Comparison of ENCODE assay signal across 19 mouse cellular contexts in the genomic region with DNA sequence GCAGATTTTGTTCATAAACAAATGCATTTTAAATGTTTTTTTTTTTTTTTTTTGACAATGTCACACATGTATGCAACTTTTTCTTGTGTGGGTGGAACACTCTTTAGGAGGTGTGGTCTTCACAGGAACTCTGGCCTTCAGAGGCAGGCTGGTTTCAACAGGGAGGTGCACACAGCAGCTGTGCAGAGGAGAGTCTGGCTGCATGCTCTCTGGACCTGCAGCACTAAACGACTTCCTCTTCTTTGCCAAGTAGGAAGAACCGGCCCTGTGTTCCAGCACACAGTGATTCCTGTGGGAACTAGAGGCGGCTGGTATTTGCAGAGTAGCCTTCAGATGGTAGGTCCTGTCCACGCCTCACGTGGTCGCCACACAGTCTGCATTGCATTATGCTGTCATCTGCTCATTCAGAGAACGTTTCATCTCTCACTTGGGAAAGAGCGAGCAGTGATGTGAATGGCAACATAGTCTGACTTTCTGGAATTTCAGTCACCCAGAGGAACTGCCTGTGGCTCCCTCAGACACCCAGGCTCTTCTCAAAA.
A peak's percentile ranks its signal among the peaks of the same experiment; 100 is the strongest.
DNase-seq lines count a peak whose midpoint lies in the region; ATAC-seq and TF ChIP-seq lines count a peak whose summit lies in the region.
"Had no signal": no experiment of that assay in that cellular context is flagged by ENCODE, and none has a peak within 500 bp of the region (broad histone marks: within the 10 kb centered on the region; RNA-seq: fewer than 3 reads in every experiment).

No protein-coding gene starts in this region.

- 25% methylated on average over 8 of the region's 8 CpGs for WGBS in heart, embryonic 11.5 days (ENCODE audit: insufficient replicate concordance)
- whole genome bisulfite sequencing in liver, postnatal 0 days (ENCODE audit: insufficient replicate concordance), result 49% methylated on average over 8 of the region's 8 CpGs

- no peak for DNase-seq in heart, postnatal 36 days
- no peak for DNase-seq in layer of hippocampus, adult 2 months (ENCODE audit: low spot score in 2 of 2)
- no peak for DNase-seq in layer of hippocampus, adult 8-10 months (ENCODE audit: low spot score in 2 of 2)
- peak; percentile 5 for DNase-seq in NIH3T3 (ENCODE audit: low read depth)
- DNase-seq in left cerebral cortex, postnatal 25 days (ENCODE audit: low spot score in 2 of 2), result no peak
- no peak for DNase-seq in liver, postnatal 0 days
- DNase-seq: cerebellum, adult 8-10 months; kidney, adult 8-10 months; kidney, postnatal 14 days; midbrain, embryonic 14.5 days; right cerebral cortex, adult 18-20 months had no signal

- H3K4me3 ChIP-seq in heart, embryonic 11.5 days (ENCODE audit: low read depth, low read length), result no peak overlapping the region
- H3K4me3 ChIP-seq in layer of hippocampus, adult 2 months, result no peak overlapping the region
- H3K4me3 ChIP-seq in liver, postnatal 0 days (ENCODE audit: low read depth, low read length), result no peak overlapping the region
- H3K4me3 ChIP-seq: erythroblast, embryonic 14.5 days; forebrain, embryonic 13.5 days; limb, embryonic 12.5 days; neural tube, embryonic 13.5 days had no signal

- H3K9me3 ChIP-seq in heart, embryonic 11.5 days (replicated peaks; ENCODE audit: control insufficient read depth, low read length), result no peaks in the 10 kb centered on the region
- no peaks in the 10 kb centered on the region for H3K9me3 ChIP-seq in liver, postnatal 0 days (ENCODE audit: low read length)
- H3K9me3 ChIP-seq: forebrain, embryonic 13.5 days; G1E; limb, embryonic 12.5 days; neural tube, embryonic 13.5 days had no signal

- no peak for TF ChIP-seq CTCF in layer of hippocampus, adult 2 months (conservative IDR thresholded peaks at IDR 0.05)
- no peak for TF ChIP-seq CTCF in liver, postnatal 0 days (IDR thresholded peaks at IDR 0.05; ENCODE audit: low read depth)

- H3K36me3 ChIP-seq in heart, embryonic 11.5 days (ENCODE audit: control insufficient read depth, insufficient read depth, low read length), result no peaks in the 10 kb centered on the region
- H3K36me3 ChIP-seq in liver, postnatal 0 days (replicated peaks; ENCODE audit: insufficient read depth, low read length), result no peaks in the 10 kb centered on the region
- H3K36me3 ChIP-seq: G1E; limb, embryonic 12.5 days; neural tube, embryonic 13.5 days had no signal

- no peak overlapping the region for H3K9ac ChIP-seq in heart, embryonic 11.5 days (ENCODE audit: low read depth, low read length)
- H3K9ac ChIP-seq in liver, postnatal 0 days (replicated peaks), result no peak overlapping the region
- H3K9ac ChIP-seq: forebrain, embryonic 13.5 days; limb, embryonic 12.5 days; liver, embryonic 14.5 days; neural tube, embryonic 13.5 days had no signal

- 0 out of 2 replicates have a peak, but pooled peaks have one; percentile 35 for ATAC-seq in heart, embryonic 11.5 days (replicated peaks; ENCODE audit: insufficient number of reproducible peaks, low FRiP score, low TSS enrichment)
- ATAC-seq in hematopoietic stem cell, adult 5-6 weeks (replicated peaks in 1 of 2; ENCODE audit: insufficient read depth in 1 of 2, low FRiP score in 2 of 2, low TSS enrichment in 1 of 2, low read depth in 1 of 2, poor library complexity in 2 of 2, severe bottlenecking in 2 of 2), result peak; percentile 46 to 68; a peak in 3 of 4 replicates
- no peak for ATAC-seq in liver, postnatal 0 days
- ATAC-seq: forebrain, embryonic 13.5 days had no signal

- no peaks in the 10 kb centered on the region for H3K27me3 ChIP-seq in heart, embryonic 11.5 days (ENCODE audit: control insufficient read depth, insufficient read depth, low read length)
- H3K27me3 ChIP-seq in liver, postnatal 0 days (ENCODE audit: insufficient read depth, low read length), result no peaks in the 10 kb centered on the region
- H3K27me3 ChIP-seq: forebrain, embryonic 13.5 days; limb, embryonic 12.5 days; neural tube, embryonic 13.5 days had no signal

- no peak for TF ChIP-seq EP300 in liver, postnatal 0 days (IDR thresholded peaks at IDR 0.05; ENCODE audit: low read depth)

- H3K4me1 ChIP-seq in heart, embryonic 11.5 days (ENCODE audit: control insufficient read depth, insufficient read depth, low read length), result peaks cover 2% of the 10 kb centered on the region; the same call in 1 of the 2 replicates
- no peaks in the 10 kb centered on the region for H3K4me1 ChIP-seq in liver, postnatal 0 days (ENCODE audit: insufficient read depth)
- H3K4me1 ChIP-seq: forebrain, embryonic 13.5 days; limb, embryonic 12.5 days; neural tube, embryonic 13.5 days had no signal

- H3K4me2 ChIP-seq in heart, embryonic 11.5 days, result peak overlapping the region; percentile 37
- H3K4me2 ChIP-seq in liver, postnatal 0 days (ENCODE audit: low read depth, low read length), result no peak overlapping the region
- H3K4me2 ChIP-seq: forebrain, embryonic 13.5 days; limb, embryonic 12.5 days; neural tube, embryonic 13.5 days had no signal

- intact Hi-C loops in heart, postnatal 36 days (cut with DNase I), result no loop called here
- intact Hi-C loops in left cerebral cortex, postnatal 25 days (cut with DNase I), result no loop called here

- peak overlapping the region; percentile 29; the same call in 1 of the 2 replicates for H3K27ac ChIP-seq in heart, embryonic 11.5 days (ENCODE audit: low read depth, low read length)
- 0 out of 2 replicates have a peak overlapping the region, but pooled peaks have one; percentile 18 for H3K27ac ChIP-seq in layer of hippocampus, adult 2 months
- H3K27ac ChIP-seq in liver, postnatal 0 days (ENCODE audit: low read depth), result no peak overlapping the region
- H3K27ac ChIP-seq: forebrain, embryonic 13.5 days; limb, embryonic 12.5 days; liver, embryonic 14.5 days; neural tube, embryonic 13.5 days had no signal
